Mouse (Mus musculus) adrenal gland, adult 2 months (tissue): Measurements from ENCODE around the gene Grin2a. TPM values are rescaled to one million over a fixed set of nuclear protein-coding genes. Genes with fewer than 3 reads are reported as not detected.

Source experiments
- polyA plus RNA-seq: library from polyadenylated mRNA; depleted of rRNA; stranded (reverse); fragments of >200 nt; gene quantifications from 2 replicates; pipeline ENCODE4 v1.2.3, GENCODE M21; 2012; rRNA removed
- total RNA-seq, 2 experiments: library from RNA; stranded (reverse); gene quantifications; 2 replicates each; pipeline ENCODE4 v1.2.3; 2021

Gene Grin2a
- total and polyA plus RNA-seq, 3 experiments = 0.55 to 1.2 (median 0.56) TPM

Other genes with a start within 250 kb of the Grin2a start
- not detected for gene Rpl39l, start 174.7 kb upstream of the Grin2a start, total RNA-seq
- not detected in 2 replicates for gene Rpl39l, start 174.7 kb upstream of the Grin2a start, polyA plus RNA-seq
- gene Atf7ip2, start 197.2 kb upstream of the Grin2a start, total RNA-seq = under 1 TPM; 0.66 to 0.95 TPM
- 0.03 TPM in 1 of 2 replicates, not detected in the other for gene Atf7ip2, start 197.2 kb upstream of the Grin2a start, polyA plus RNA-seq